Mouse (Mus musculus): Measurements from ENCODE around the gene N4bp2l1.

- TF ChIP-seq POLR2A (IDR thresholded peaks at IDR 0.05; ENCODE audit: extremely low read depth, insufficient read depth, low read length) = no peak
- no peak for TF ChIP-seq CTCF (IDR thresholded peaks at IDR 0.05; ENCODE audit: low read depth, low read length)
Measured at GRCm38 (mm10) chr5:150566226-150566625, 30.8 kb downstream of the N4bp2l1 start.
